Mouse (Mus musculus) adrenal gland, adult 18-20 months (tissue): ENCODE measurements around the gene Bhlhe40. TPM values are rescaled to one million over a fixed set of nuclear protein-coding genes. Genes with fewer than 3 reads are reported as not detected.

Experiments used
- DNase-seq, 2 experiments: peaks; one replicate each; pipeline ENCODE4 v3.0.0; 2021 to 2022; ENCODE audit warnings: low spot score in 2 of 2
- total RNA-seq, 2 experiments: library from RNA; stranded (reverse); gene quantifications; 1 replicate in 1 of 2; 2 replicates in 1 of 2; pipeline ENCODE4 v1.2.3; 2021

Bhlhe40 gene
- total RNA-seq, 2 experiments from 2014 or later, result 66.3 to 85.9 TPM

GRCm38 (mm10) chr6:108686930-108687329 lies 26.5 kb downstream of the Bhlhe40 start:
- no peak for DNase-seq

- no peak for DNase-seq
These were observed 27.9 kb downstream of the Bhlhe40 start for GRCm38 (mm10) chr6:108688344-108688743.

GRCm38 (mm10) chr6:108692986-108693385 lies 32.6 kb downstream of the Bhlhe40 start:
- DNase-seq, result no peak

- no peak for DNase-seq
These were observed 34.7 kb downstream of the Bhlhe40 start for GRCm38 (mm10) chr6:108694965-108695724.

- no peak for DNase-seq
These were observed 35.7 kb downstream of the Bhlhe40 start for GRCm38 (mm10) chr6:108695844-108696821.

- no peak for DNase-seq
These were observed 36.4 kb downstream of the Bhlhe40 start for GRCm38 (mm10) chr6:108696822-108697202.

- DNase-seq, result no peak
These were observed 36.9 kb downstream of the Bhlhe40 start for GRCm38 (mm10) chr6:108697345-108697744.

- DNase-seq, result no peak
These were observed 38.0 kb downstream of the Bhlhe40 start for GRCm38 (mm10) chr6:108698343-108698870.

GRCm38 (mm10) chr6:108699679-108700078 lies 39.2 kb downstream of the Bhlhe40 start:
- DNase-seq, result no peak

GRCm38 (mm10) chr6:108700638-108701343 lies 40.4 kb downstream of the Bhlhe40 start:
- DNase-seq, result no peak

- DNase-seq, result no peak
These were observed 42.2 kb downstream of the Bhlhe40 start for GRCm38 (mm10) chr6:108702648-108703047.

- no peak for DNase-seq
These were observed 42.7 kb downstream of the Bhlhe40 start for GRCm38 (mm10) chr6:108703085-108703484.

GRCm38 (mm10) chr6:108704316-108705080 lies 44.1 kb downstream of the Bhlhe40 start:
- DNase-seq, result no peak

- peak in 1 of 2 experiments; percentile 24 for DNase-seq
These were observed 45.5 kb downstream of the Bhlhe40 start for GRCm38 (mm10) chr6:108705957-108706356.

- DNase-seq, result no peak
These were observed 46.7 kb downstream of the Bhlhe40 start for GRCm38 (mm10) chr6:108706994-108707645.

- DNase-seq, result no peak
These were observed 48.7 kb downstream of the Bhlhe40 start for GRCm38 (mm10) chr6:108709131-108709470.

- peak; percentile 66 to 68 for DNase-seq
These were observed 49.2 kb downstream of the Bhlhe40 start for GRCm38 (mm10) chr6:108709471-108710231.

GRCm38 (mm10) chr6:108710667-108711066 lies 50.2 kb downstream of the Bhlhe40 start:
- no peak for DNase-seq
